Mouse (Mus musculus) CH12.LX (cell line): Measurements from ENCODE around the gene Ndufb4. TPM values are rescaled to one million over a fixed set of nuclear protein-coding genes. Genes with fewer than 3 reads are reported as not detected.

Experiments used
- DNase-seq: peaks from one replicate; pipeline ENCODE4 v3.0.0-alpha.2; 2013; ENCODE audit errors: extremely low read depth
- H3K27ac ChIP-seq: 2 replicates; pipeline ENCODE4 v1.5.1; 2012; ENCODE audit warnings: low read depth, mild to moderate bottlenecking, control low read depth, moderate library complexity; ENCODE audit not compliant: insufficient read depth
- H3K27me3 ChIP-seq: replicated peaks from 2 replicates; pipeline ENCODE3; 2012; ENCODE audit warnings: inconsistent platforms
- H3K36me3 ChIP-seq, 2 experiments: replicated peaks in 1 of 2; 2 replicates each; pipeline versions ENCODE3 to v1.6.1; 2012; ENCODE audit warnings: inconsistent platforms in 1 of 2, low read length in 1 of 2, mild to moderate bottlenecking in 1 of 2, mixed read lengths in 1 of 2, moderate library complexity in 1 of 2; ENCODE audit not compliant: control insufficient read depth in 1 of 2, insufficient read depth in 1 of 2
- H3K4me1 ChIP-seq, 2 experiments: 2 replicates each; pipeline ENCODE4 v1.6.1; 2012; ENCODE audit warnings: inconsistent platforms in 1 of 2, moderate library complexity in 1 of 2; ENCODE audit not compliant: insufficient read depth in 2 of 2, control insufficient read depth in 1 of 2
- H3K4me2 ChIP-seq: 2 replicates; pipeline ENCODE4 v1.6.1; 2012; ENCODE audit warnings: low read depth, mild to moderate bottlenecking, control low read depth; ENCODE audit not compliant: poor library complexity, insufficient read depth, severe bottlenecking
- H3K4me3 ChIP-seq, 3 experiments: fragments of 150-350 bp in 1 of 3; sonication (generic) in 1 of 3; replicated peaks in 1 of 3; 2 replicates each; pipeline versions ENCODE3 to v1.5.1; 2011 to 2012; ENCODE audit warnings: low read depth in 2 of 3, low read length in 2 of 3, mild to moderate bottlenecking in 2 of 3, moderate library complexity in 2 of 3, control low read depth in 1 of 3, improper control_type of control experiment in 1 of 3, inconsistent platforms in 1 of 3, mixed read lengths in 1 of 3; ENCODE audit not compliant: poor library complexity in 1 of 3
- H3K79me2 ChIP-seq: replicated peaks from 2 replicates; pipeline ENCODE4 v1.6.1; 2012; ENCODE audit warnings: mild to moderate bottlenecking, moderate library complexity; ENCODE audit not compliant: control insufficient read depth, poor library complexity, insufficient read depth, severe bottlenecking; ENCODE audit errors: extremely low read depth
- H3K9ac ChIP-seq: 2 replicates; pipeline ENCODE4 v1.6.1; 2012; ENCODE audit warnings: low read depth, mild to moderate bottlenecking, control low read depth, moderate library complexity; ENCODE audit not compliant: insufficient read depth
- H3K9me3 ChIP-seq: replicated peaks from 2 replicates; pipeline ENCODE3; 2012; ENCODE audit warnings: low read length, inconsistent platforms, mixed read lengths
- E2F4 ChIP-seq: IDR thresholded peaks from 2 replicates; pipeline ENCODE4 v1.6.1; 2011; ENCODE audit warnings: low read depth, low read length, improper control_type of control experiment; ENCODE audit not compliant: insufficient replicate concordance
- ETS1 ChIP-seq: conservative IDR thresholded peaks from 2 replicates; pipeline ENCODE4 v1.6.1; 2012; ENCODE audit warnings: low read depth, mild to moderate bottlenecking, inconsistent platforms, low read length, improper control_type of control experiment, moderate library complexity
- JUND ChIP-seq: conservative IDR thresholded peaks from 2 replicates; pipeline ENCODE4 v1.6.1; 2011; ENCODE audit warnings: low read depth, low read length, improper control_type of control experiment
- KAT2A ChIP-seq: IDR thresholded peaks from 2 replicates; pipeline ENCODE4 v1.6.1; 2012; ENCODE audit warnings: low read length, improper control_type of control experiment, inconsistent platforms; ENCODE audit not compliant: insufficient replicate concordance
- MAFK ChIP-seq: IDR thresholded peaks from 2 replicates; pipeline ENCODE4 v1.6.1; 2011; ENCODE audit warnings: low read length, improper control_type of control experiment; ENCODE audit not compliant: insufficient replicate concordance
- MXI1 ChIP-seq: IDR thresholded peaks from 2 replicates; pipeline ENCODE4 v1.6.1; 2011; ENCODE audit warnings: mild to moderate bottlenecking, low read depth, low read length, improper control_type of control experiment
- MYC ChIP-seq: IDR thresholded peaks from 2 replicates; pipeline ENCODE4 v1.6.1; 2011; ENCODE audit warnings: low read depth, mild to moderate bottlenecking, improper control_type of control experiment, low read length
- NELFE ChIP-seq: IDR thresholded peaks from 2 replicates; pipeline ENCODE4 v1.6.1; 2011; ENCODE audit warnings: low read depth, low read length, improper control_type of control experiment
- PAX5 ChIP-seq: IDR thresholded peaks from 2 replicates; pipeline ENCODE4 v1.6.1; 2012; ENCODE audit warnings: low read length, inconsistent platforms, mixed read lengths
- POLR2AphosphoS2 ChIP-seq: IDR thresholded peaks from 2 replicates; pipeline ENCODE4 v1.6.1; 2011; ENCODE audit warnings: low read depth, low read length, improper control_type of control experiment
- RAD21 ChIP-seq: IDR thresholded peaks from 2 replicates; pipeline ENCODE4 v1.6.1; 2011; ENCODE audit warnings: low read depth, mild to moderate bottlenecking, low read length, improper control_type of control experiment, moderate library complexity
- RCOR1 ChIP-seq: conservative IDR thresholded peaks from 2 replicates; pipeline ENCODE4 v1.6.1; 2012; ENCODE audit warnings: low read depth, mild to moderate bottlenecking, inconsistent platforms, low read length, improper control_type of control experiment
- SMC3 ChIP-seq: IDR thresholded peaks from 2 replicates; pipeline ENCODE4 v1.6.1; 2011; ENCODE audit warnings: low read depth, low read length, improper control_type of control experiment
- TCF12 ChIP-seq: IDR thresholded peaks from 2 replicates; pipeline ENCODE4 v1.6.1; 2014; ENCODE audit warnings: low read depth, mild to moderate bottlenecking, inconsistent platforms, low read length, improper control_type of control experiment
- UBTF ChIP-seq: IDR thresholded peaks from 2 replicates; pipeline ENCODE4 v1.6.1; 2012; ENCODE audit warnings: low read depth, mild to moderate bottlenecking, inconsistent platforms, low read length, improper control_type of control experiment, moderate library complexity
- USF1 ChIP-seq: IDR thresholded peaks from 2 replicates; pipeline ENCODE4 v1.6.1; 2014; ENCODE audit warnings: low read depth, mild to moderate bottlenecking, inconsistent platforms, low read length, improper control_type of control experiment
- USF2 ChIP-seq: conservative IDR thresholded peaks from 2 replicates; pipeline ENCODE4 v1.6.1; 2011; ENCODE audit warnings: low read depth, low read length, improper control_type of control experiment
- ZC3H11A ChIP-seq: IDR thresholded peaks from 2 replicates; pipeline ENCODE4 v1.6.1; 2012; ENCODE audit warnings: low read depth, mild to moderate bottlenecking, inconsistent platforms, low read length, improper control_type of control experiment
- dilution Hi-C: fragments of 300-500 bp; cut with MboI; formaldehyde crosslinking; loops from 2 replicates; pipeline ENCODE4 v1.14.3; 2020; ENCODE audit warnings: low sequenced_read_pairs; ENCODE audit not compliant: extremely low pct_unique_long_range_greater_than_20kb, extremely low pct_ligation_motif_present
- in situ Hi-C: fragments of 300-500 bp; cut with MboI; formaldehyde crosslinking; loops from 3 replicates; pipeline ENCODE4 v1.14.3; 2019; ENCODE audit warnings: low sequenced_read_pairs, low pct_ligation_motif_present, low pct_unique_long_range_greater_than_20kb, mixed read lengths
- polyA plus RNA-seq: library from polyadenylated mRNA; unstranded; fragments of >175 nt; gene quantifications from 2 replicates; pipeline ENCODE4 v1.2.1, GENCODE M21; 2012; ENCODE audit warnings: low read depth; ENCODE audit not compliant: insufficient read length
- total RNA-seq, 2 experiments: library from RNA; depleted of rRNA; stranded (reverse); fragments of 300-350 nt in 1 of 2; fragments of >200 nt in 1 of 2; gene quantifications; 2 replicates each; pipeline ENCODE4 v1.2.3; 2012 to 2014

Ndufb4 gene
- total and polyA plus RNA-seq, 3 experiments: 51.8 to 97.4 (median 70.7) TPM

GRCm38 (mm10) chr16:37690932-37691730 lies 36.9 kb upstream of the Ndufb4 start (continued):
- TF ChIP-seq MXI1 (peak; percentile 93), MAFK (peak; percentile 61; the same call in 1 of the 2 replicates), RAD21 (peak; percentile 95), ETS1 (peak; percentile 98), RCOR1 (peak; percentile 92), ZC3H11A (0 out of 2 replicates have a peak, but pooled peaks have one; percentile 18), MYC (peak; percentile 92), USF1 (no peak), KAT2A (0 out of 2 replicates have a peak, but pooled peaks have one; percentile 52), TCF12 (peak; percentile 99), JUND (peak; percentile 78), E2F4 (peak; percentile 73; the same call in 1 of the 2 replicates), USF2 (no peak), PAX5 (no peak), NELFE (peak; percentile 87)

DNA sequence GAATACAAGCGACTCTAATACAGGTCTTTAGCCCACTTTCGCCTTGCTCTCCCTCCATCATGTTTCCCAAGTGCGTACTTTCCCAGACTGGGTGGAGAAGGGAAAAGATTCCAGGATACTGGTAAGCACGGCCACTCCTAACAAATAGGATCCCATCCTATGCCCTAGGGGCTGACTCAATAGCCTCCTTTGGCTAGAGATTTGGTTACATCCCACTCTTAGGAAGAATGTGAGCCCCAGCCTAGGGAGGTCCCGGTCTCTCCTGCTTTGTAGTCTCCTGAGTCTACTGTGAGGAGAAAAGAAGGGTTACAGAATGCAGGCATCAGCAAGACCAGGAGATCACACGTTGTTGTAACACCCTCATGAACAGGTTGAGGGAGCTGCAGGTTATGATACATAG lies 36.2 kb upstream of the Ndufb4 start:
- H3K9ac ChIP-seq: peak overlapping the region; percentile 72
- peaks cover 20 to 62% of the 10 kb centered on the region in 2 experiments for H3K4me1 ChIP-seq
- H3K9me3 ChIP-seq: no peaks in the 10 kb centered on the region
- in situ Hi-C loops: loop anchor here (10.0 to 25.0 kb wide), 3 partner anchors 254 to 578 kb away; no protein-coding TSS in a partner anchor
- dilution Hi-C loops: no loop called here
- no peak for DNase-seq
- H3K4me2 ChIP-seq: peak overlapping the region; percentile 89
- no peaks in the 10 kb centered on the region for H3K36me3 ChIP-seq
- TF ChIP-seq KAT2A (no peak), MYC (no peak), UBTF (no peak), SMC3 (no peak), POLR2AphosphoS2 (0 out of 2 replicates have a peak, but pooled peaks have one; percentile 4)
- no peaks in the 10 kb centered on the region for H3K27me3 ChIP-seq
- no peaks in the 10 kb centered on the region for H3K79me2 ChIP-seq
- peak overlapping the region; percentile 30 to 49 (median 49) for H3K4me3 ChIP-seq
- H3K27ac ChIP-seq: peak overlapping the region; percentile 97
